Mouse (Mus musculus) megakaryocyte, embryonic 14.5 days (primary cell): ENCODE results near the gene Gm10487. TPM values are rescaled to one million over a fixed set of nuclear protein-coding genes. Genes with fewer than 3 reads are reported as not detected.
"Not testable (repeated sequence)": the region's sequence is repeated elsewhere in the genome, so short reads cannot be mapped to it uniquely, and the experiment has no call there.

Experiments
- H3K27me3 ChIP-seq: replicated peaks from 2 replicates; pipeline ENCODE3; 2012; ENCODE audit warnings: inconsistent platforms
- H3K36me3 ChIP-seq: replicated peaks from 2 replicates; pipeline ENCODE3; 2012; ENCODE audit warnings: low read length, inconsistent platforms, mixed read lengths
- H3K4me1 ChIP-seq: 2 replicates; pipeline ENCODE4 v1.6.1; 2012; ENCODE audit warnings: inconsistent platforms
- H3K4me3 ChIP-seq: replicated peaks from 2 replicates; pipeline ENCODE3; 2012; ENCODE audit warnings: moderate library complexity, mild to moderate bottlenecking, inconsistent platforms
- H3K9me3 ChIP-seq: 2 replicates; pipeline ENCODE4 v1.6.1; 2012; ENCODE audit warnings: inconsistent platforms
- polyA plus RNA-seq: library from polyadenylated mRNA; stranded (reverse); fragments of >175 nt; gene quantifications from 2 replicates; pipeline ENCODE4 v1.2.3, GENCODE M21; 2012; ENCODE audit warnings: low replicate concordance; ENCODE audit not compliant: insufficient read depth

Gene Gm10487
- polyA plus RNA-seq = not detected in 2 replicates

GRCm38 (mm10) chrX:30843369-30843768 lies at the start of gene Gm10487:
Gm10487 (minus strand) TSS chrX:30843469.
- not testable (repeated sequence) for H3K36me3 ChIP-seq, H3K4me1 ChIP-seq, H3K27me3 ChIP-seq, H3K9me3 ChIP-seq, H3K4me3 ChIP-seq
